Mouse (Mus musculus): ENCODE measurements around the gene Zfp758.
"Not testable (repeated sequence)": the region's sequence is repeated elsewhere in the genome, so short reads cannot be mapped to it uniquely, and the experiment has no call there.

Gene Zfp758

GRCm38 (mm10) chr17:22361101-22361781 is at the start of gene Zfp758, which contains the start of gene Zfp944:
Zfp758 (plus strand) TSS chr17:22361453.
Zfp944 (minus strand) TSS chr17:22361400.
- DNase-seq (ENCODE audit: low spot score): peak; percentile 39

- DNase-seq (ENCODE audit: low spot score): peak; percentile 8
These were observed 47.0 kb upstream of the Zfp758 start for GRCm38 (mm10) chr17:22314219-22314618.

GRCm38 (mm10) chr17:22314730-22315226 is 46.5 kb upstream of the Zfp758 start, which contains the start of gene CT030661.1:
CT030661.1 (minus strand) TSS chr17:22314837.
- DNase-seq (ENCODE audit: low spot score): peak; percentile 97

GRCm38 (mm10) chr17:22315247-22315646 is 46.0 kb upstream of the Zfp758 start:
- DNase-seq (ENCODE audit: low spot score): not testable (repeated sequence)

GRCm38 (mm10) chr17:22352794-22353193 is 8.5 kb upstream of the Zfp758 start:
- peak; percentile 41 for DNase-seq (ENCODE audit: low spot score)

- DNase-seq (ENCODE audit: low spot score): no peak
These were observed 681 bp upstream of the Zfp758 start for GRCm38 (mm10) chr17:22360572-22360971.

- DNase-seq (ENCODE audit: low spot score): no peak
These were observed 2.6 kb downstream of the Zfp758 start for GRCm38 (mm10) chr17:22363895-22364294.

GRCm38 (mm10) chr17:22410756-22411155 is 49.5 kb downstream of the Zfp758 start:
- DNase-seq (ENCODE audit: low spot score): peak; percentile 16

- DNase-seq (ENCODE audit: low spot score): peak; percentile 81
These were observed 56.3 kb downstream of the Zfp758 start for GRCm38 (mm10) chr17:22417510-22417909.

GRCm38 (mm10) chr17:22423952-22424617 is 62.8 kb downstream of the Zfp758 start, which contains the start of gene Zfp946:
Zfp946 (plus strand) TSS chr17:22424222.
- DNase-seq (ENCODE audit: low spot score): peak; percentile 92

- peak; percentile 7 for DNase-seq (ENCODE audit: low spot score)
These were observed 63.5 kb downstream of the Zfp758 start for GRCm38 (mm10) chr17:22424636-22425354.

Data from embryo, embryonic 10 days (tissue).